Mouse (Mus musculus) left cerebral cortex, adult 8-10 months (tissue): ENCODE measurements at regions not wholly inside any gene's neighbourhood (a gene's known extent, or its start where the extent isn't known, plus 50 kb on each side); places are given as distances from the start of the nearest gene placed in this dataset.

Experiments used
- DNase-seq, 2 experiments: peaks; one replicate each; pipeline ENCODE4 v3.0.0; 2022; ENCODE audit warnings: low spot score in 2 of 2

DNA sequence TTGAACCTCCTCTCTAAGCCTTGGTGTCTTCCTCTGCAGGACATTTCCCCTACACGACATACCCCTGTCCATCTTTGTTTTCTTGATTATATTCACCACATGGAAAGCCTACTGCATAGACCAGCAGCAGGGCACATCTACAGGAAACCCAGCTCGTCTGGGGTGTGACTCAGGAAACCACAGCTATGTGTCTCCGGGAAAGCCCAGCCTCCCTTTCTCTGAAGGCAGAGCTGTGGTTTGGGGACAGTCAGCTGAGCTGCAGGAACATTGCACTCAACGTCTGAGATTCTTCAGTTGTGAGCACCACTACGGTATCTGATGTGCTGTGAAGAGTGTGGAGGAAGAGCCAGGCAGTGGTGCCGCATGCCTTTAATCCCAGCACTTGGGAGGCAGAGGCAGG, 286.9 kb downstream of the Foxo1 start:
- DNase-seq = no peak

DNA sequence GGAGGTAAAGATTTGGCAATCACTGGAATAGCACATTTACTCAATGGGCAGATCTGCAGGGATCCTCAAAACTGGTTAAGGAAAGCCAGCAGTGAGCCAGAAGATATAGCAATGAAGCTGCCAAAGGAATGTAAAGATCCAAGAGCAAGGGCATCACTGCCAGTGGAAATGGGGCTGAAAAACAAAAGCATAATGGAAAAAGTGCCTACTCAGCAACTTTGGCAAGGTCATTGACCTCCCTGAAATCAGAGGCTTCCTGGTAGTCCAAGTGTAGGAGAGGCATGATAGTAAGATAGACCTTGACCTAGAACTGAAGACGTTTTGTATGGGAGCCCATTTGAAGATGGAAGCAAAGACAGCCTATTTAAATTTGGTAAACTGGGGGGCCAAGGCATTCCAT, 286.4 kb downstream of the Foxo1 start:
- DNase-seq = no peak

DNA sequence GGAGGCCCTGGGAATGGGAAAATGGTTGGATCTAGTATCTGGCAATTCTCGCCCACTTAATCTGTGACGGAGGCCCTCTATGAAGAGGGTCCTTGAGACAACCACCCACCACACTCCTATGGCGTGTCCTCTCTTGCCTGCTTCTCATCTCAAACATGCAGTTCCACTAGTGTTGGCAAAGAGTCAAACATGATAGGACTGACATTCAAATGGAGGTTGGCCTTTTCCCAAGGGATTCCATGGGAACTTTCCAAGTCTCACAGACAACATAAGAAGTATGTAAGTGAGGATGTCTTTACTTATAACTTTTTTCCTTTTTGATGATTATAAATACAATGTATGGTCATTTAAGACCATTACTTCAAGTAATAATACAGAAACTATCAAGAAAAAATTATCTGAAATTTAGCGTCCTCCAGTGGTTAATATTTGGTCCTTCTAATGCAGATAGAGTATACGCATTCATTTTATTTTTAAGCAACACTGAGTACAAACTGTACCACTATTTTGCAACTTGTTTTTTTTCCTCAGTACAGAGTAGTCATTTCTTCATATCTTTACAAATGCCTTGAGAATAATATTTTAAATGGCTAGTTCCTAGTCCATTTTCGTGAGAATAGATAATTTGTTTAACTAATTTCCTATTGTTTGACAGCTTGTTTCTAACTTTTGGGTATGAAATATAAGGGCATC, 280.2 kb downstream of the Foxo1 start:
- DNase-seq = no peak

DNA sequence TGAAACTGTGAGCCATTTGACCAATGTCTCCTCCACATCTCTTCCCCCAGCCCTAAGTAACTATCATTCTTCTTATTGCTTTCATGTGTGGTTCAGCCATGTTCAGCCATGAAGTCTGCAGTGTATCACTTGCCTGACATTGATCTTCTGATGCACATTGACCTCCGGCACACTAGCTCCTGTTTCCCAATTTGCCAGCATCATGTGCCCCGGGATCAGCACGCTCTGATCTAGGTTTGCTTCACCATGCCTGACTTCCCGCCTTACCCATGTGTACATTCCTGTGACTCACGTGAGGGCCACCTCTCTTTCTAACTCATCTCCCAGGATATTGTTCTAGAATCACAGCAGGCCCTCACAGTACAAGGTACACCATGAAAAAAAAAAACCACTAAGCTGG, 277.9 kb downstream of the Foxo1 start:
- no peak for DNase-seq

DNA sequence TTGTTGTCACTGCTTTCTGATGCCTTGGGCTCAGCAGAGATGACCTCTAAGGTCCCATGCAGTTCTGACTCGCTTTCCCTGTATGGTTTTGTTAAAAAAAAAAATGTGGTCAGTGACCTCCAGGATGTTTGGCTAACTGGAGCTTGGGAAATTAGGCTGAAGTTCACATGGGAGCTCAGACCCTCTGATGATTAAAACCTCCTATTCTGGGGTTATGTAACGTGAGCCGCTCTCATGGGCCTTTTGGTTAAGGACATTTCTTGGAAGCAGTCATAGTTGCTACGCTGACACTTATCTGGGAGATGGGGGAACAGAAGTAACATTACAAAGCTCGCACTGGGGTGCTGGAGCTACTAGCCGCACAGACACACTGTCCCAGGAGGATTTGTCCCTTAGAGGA, 274.9 kb downstream of the Foxo1 start:
- no peak for DNase-seq

DNA sequence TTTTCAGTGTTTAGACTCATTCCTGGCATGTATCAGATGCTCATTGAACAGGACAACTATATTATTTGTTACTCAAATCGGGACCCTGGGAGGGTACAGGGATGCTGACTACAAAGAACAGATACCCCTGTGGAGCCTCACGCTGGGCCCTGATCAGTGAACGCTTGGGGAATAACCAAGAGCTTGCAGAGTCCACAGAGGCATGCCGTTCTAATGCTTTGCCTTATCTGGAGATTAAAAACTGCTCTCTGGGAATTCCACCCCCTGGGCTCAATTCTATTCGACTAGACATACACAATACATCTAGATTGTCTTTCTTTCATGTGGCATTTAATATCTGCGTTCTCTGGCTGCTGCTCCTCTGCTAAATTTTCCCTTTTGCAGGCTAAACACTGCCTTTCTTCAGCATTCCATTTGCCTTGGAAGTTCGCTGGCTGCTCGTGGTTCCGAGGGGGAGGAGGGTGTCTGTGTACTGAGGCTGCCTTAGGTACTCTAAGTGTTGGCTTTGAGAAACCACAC, 272.8 kb downstream of the Foxo1 start:
- DNase-seq = no peak

DNA sequence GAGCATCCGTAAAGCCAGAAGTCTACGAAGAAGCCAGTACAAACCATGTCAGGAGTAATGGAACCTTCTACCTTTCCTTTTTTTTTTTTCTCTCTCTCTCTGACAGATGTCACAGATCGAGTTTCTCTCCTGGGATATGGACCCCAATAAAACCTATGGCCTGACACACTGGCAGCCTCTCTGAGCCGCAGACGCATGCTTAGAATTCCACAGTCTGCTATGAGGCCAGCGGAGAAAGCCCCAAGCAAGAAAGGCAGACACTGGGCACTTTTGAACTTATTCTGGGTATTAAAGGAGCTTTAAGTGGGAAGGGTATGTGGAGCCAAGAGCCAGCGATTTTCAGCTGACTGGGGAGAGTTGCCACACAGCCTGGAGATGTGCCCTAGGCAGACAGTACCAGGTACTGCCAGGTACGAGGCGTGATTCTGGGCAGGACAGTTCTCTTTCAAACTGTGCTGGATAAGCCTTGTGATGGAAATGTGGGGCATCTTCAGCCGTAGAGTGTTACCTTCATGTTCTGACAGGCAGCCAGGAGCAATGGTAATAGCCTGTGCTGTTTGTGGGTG, 271.8 kb downstream of the Foxo1 start:
- DNase-seq = no peak

DNA sequence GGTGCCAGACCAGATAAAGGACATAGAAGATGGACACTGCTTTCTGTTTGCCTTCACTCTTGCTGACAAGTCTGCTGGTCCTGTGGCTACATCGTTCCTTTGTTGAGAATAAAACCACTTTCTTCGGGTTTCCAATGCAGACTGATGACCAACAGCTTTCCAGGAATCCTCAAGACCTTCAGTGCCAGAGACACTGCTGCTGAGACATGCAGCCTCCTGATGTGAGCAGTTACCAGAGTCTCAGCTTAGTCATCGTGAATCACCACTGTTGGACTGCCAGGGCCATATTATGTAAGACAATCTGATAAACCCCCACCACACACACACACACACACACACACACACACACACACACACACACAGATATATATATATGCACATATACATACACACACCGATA, 270.2 kb downstream of the Foxo1 start:
- no peak for DNase-seq

DNA sequence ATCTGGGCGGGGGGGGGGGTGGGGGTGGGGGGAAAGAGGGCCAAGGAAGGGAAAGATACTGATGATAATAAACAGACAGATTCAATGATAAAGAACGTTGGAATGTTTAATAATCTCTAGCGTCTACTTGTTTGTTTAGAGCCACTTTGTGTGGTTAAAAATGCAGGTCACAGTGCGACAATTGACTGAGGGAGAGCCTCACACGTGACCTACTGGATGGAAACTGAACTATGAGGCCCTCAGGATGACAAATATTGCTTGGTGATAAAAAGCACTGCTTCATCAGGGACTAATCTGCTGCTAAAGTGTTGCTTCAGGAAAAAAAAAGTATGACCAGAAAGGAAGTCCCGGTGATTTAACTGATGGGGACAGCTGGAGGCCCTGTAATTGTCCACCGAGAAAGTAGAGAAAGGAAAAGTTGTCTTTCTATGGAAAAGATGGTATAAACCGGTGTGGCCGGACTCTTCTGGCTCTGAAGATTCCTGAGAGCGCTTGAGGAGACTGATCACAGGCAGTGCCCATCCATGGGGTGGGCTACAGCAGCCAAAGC, 269.3 kb downstream of the Foxo1 start:
- no peak for DNase-seq

DNA sequence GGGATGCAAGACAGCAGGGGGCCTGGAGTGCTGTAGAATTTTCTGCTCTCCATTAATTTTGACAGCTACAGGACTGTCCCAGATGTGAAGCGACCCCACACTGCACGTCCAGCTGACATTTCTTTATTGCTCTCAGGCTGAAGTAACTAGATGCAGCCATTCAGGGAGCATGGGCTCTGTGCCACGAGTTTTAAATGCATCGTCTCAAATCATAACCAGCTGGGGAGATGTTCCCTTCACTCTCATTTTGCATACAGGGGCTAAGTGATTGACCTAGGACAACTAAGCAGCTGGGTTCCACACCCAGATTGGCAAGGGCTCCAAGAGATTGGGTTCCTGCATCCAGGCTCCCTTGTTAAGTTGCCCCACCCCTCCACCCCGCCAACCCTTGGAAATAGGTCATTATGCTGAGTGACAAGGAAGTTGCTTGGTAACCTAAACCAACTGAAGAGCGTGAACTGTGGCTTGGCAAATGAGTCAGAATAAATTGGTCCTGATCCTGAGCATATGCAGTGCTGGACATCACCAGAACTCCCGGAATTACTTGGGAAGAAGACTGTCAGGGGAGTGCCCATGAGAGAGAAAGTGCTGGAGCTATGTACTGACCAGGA, 267.4 kb downstream of the Foxo1 start:
- no peak for DNase-seq

DNA sequence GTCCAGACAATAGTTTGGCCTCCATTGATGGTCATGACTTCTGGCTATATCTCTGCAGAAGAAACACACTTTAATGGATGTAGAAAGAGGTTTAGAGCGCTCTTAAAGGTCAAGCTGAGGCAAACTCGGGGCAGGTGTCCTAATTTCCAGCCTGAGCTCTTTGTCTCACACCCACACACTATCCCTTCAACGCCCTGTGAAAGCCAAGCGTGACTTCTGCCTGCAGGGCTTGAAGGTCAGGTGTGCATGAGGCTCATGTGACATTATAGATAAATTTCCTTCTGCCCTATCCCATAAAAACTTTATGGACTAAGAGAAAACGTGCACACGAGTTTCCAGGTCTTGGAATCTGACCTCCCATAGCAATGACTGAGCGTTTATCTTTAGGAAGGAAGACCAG, 266.0 kb downstream of the Foxo1 start:
- DNase-seq = no peak

DNA sequence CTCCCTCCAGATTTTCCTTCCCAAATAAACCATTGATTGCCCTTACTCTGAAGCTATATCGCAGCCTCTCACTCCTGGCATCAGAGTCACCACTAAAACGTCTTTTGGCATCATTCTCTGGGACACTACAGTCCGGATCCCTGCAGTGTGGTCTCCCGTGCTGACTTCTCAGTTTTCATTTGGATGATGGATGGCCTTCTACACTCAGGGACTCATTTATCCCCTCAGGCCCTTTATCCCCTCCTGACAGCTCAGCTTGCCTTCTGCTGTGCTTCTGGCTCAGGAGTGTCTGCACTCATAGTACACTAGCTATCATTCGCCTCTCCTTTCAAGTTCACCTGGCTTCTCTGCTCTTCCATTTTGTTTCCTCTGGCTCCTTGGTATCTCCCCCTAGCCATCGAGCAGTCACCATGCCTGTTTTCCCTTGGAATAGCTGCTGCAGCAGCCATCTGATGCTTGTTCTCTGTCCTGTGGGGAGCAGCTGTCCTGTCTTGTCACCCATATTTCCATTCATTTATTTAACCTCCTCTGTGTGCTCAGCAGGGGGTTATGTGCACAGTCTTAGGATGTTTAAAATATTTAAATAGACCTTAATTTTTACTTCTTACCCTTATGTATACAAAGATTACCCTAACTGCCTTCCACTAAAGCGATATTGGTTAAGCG, 263.7 kb downstream of the Foxo1 start:
- DNase-seq = no peak

DNA sequence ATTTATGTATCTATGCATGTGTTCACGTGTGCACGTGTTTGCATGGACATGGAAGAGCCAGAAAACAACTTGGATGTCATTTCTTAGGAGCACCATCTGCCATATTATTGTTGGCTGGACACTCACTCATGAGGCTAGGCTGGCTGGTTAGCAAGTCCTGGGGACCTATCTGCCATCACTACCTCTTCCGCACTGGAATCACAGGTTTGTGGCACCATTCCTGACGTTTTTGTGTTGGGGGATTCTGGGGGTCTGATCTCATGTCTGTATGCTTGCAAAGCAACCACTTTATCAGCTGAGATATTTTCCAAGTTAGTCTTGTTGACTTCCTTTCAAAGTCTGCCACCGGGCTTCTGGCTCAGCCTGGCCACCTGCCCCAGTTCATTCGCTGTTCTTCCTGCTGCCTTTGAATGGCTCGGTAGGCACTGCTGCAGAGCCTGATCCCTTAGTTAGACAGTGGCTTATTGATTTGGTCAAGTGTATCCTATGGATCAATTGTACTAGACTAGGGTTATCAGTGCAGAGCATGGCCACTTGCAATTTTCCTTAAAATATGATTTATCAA, 262.4 kb downstream of the Foxo1 start:
- DNase-seq = no peak

DNA sequence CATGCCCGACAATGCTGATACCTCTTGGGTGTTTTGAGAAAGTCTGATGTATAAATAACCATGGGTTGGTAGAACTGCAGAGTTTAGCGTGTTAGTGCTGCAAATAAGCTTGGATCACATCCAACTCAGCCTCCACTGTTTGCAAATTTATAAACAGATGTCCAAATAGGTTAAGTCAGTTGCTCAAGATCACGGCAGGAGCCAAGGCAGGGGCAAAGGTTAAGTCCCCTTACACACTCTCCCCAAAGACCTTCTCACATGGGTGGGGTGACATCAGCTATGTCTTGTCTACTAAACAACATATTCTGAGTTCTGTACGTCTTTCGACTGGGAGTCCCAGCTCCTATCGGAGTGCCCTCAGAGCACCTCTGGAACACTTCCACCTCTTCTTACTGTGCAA, 261.0 kb downstream of the Foxo1 start:
- no peak for DNase-seq

DNA sequence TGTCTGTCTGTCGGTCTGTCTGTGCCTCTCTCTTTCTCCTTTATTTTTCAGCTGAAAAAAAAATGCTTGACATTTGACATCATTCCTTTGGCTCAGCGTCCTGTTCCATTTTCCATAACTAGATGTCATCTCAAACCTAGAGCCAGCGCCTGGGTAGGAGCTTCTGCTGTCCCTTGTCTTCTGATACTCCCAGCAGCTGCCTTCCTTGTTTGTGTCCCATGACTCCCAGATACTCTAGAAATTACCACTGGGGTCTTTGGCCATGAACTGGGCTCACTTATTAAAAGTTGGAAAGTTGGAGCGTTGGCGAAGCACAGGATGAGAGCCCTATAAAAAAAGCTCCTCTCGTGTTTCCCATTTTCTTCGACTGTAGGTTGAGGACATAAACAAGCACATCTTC, 260.4 kb downstream of the Foxo1 start:
- no peak for DNase-seq

DNA sequence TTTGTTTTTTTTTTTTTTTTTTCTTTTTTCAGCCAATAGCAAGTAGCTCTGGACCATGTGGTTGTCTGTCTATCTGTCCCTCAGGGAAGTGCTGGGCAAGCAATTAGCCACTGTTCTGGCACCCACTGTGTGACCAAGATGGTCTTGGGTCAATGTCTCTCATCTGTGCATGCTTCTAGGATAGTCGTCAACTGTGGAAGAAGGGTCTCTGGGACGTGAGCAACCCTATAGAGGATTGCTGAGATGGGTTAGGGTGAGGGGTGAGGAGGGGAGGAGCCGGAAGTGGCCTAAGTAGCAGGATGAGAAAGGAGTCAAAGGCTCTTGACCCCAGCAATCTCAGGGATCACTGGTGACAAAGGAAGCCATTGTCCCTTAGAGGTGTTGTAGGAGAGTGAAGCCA, 259.6 kb downstream of the Foxo1 start:
- no peak for DNase-seq

DNA sequence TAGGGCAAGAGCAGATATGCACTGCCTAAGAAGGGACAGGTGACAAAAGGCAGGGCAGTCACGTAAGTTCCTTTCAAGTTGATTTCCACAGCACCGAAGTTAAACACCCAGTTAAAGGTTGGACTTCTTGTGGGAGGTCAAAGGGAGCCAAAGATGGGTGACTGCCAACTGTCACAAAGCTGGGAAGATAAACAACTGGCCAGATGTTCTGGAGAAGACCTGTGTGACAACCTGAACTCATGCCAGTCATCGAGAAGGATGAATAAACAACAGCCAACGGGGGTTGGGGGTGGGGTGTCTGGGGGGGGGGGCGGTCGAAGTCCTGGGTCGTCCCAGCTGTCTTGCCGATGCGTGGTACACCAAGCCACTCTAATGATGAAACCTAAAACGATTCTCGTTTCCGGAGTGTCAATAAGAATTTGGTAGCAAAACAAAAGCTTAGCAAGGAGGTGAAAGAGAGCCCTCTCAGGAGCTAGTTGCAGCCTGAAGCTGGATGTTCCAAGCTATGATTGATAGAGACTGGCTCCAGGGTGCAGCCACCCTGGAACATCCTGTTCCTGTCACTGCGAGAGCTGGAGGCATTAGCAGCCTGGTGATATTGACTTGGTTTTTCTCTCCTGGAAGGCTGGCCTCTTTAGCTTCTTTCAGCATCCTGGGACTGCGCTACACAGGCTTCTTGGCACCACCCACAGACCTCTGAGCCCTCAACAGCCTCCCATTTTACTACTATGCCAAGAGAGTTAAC, 259.0 kb downstream of the Foxo1 start:
- DNase-seq = no peak

DNA sequence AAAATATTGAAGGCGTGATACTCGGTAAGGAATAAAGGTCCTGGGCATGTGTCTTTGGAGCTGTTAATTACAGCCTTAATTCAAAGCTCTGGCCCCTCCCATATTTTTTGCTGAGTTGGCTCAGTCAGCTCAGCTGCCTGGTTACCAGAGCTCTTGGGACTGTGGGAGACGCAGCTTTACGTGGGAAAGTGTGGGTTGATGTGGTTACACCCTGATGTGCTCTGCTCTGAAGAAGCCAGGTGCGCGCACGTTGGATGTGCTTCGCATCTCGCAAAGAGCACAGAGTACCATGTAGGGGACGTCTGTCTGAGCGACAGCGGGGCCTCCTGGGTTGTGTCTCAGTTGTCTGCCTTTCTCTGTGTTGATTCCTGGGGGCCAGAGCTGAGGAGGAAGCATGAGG, 254.8 kb downstream of the Foxo1 start:
- DNase-seq = no peak

DNA sequence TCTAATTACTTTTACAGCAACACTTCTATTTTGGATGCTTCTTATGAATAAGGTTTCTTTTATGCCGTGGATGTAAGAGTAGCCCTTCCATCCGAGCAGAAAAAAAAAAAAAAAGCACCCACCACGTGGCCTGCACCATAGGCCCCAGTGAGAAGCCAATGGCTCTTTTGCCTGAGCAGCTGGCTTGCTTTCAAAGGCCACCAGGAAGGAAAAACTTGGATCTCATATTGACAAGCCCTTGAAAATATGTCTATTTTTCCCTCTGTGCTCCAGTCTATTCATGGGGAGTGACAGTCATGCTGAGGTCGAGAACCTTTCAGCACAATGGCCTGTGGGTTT, 252.4 kb downstream of the Foxo1 start:
- no peak for DNase-seq

DNA sequence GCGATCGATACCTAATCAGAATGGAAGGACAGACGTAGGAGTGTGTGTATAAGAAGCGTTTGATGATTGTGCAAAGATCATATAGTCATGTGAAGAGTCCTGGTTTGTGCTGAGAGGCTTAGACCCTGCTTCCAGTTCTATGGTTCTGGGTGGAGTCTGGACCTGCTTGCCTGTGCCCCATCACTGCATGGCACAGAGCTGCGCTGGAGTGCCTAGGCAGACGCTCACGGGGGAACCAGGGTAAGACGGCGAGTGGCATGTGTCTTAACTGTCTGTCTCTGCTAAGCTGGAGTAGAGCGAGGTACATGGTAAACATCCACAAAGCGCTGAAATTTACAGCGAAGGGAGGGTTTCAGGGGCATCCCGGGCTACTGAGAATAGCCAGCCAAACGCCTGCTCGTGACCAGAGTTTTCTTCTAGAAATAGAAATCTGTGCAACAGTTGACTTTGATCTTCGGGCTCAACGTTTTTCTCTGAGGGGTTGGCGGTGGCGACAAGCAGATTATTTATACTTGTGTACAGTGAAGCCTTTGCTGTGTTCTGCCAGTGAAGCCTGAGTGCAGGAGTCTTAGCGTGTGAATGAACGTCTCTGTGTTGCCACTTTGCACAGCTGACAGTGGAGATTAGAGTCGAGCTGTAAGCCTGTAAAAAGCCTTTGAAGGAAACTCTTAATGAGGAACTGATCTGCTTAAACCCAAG, 251.9 kb downstream of the Foxo1 start:
- no peak for DNase-seq

DNA sequence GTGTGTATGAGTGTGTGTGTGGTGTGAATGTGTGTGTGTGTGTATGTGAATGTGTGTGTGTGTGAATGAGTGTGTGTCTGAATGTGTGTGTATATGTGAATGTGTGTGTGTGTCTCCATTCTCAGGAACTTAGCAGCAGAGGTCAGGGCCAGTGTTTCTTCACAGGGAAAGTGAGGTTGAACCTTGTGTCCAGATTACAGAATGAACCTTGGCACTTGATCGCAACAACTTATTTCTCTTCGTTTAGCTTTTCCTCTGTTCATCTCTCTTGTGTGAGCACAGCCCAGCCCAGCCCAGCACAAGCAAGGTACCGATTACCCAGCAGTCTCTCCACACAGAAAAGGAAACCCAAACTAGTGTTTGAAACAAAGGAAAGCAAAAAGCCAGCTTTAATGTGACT, 249.7 kb downstream of the Foxo1 start:
- no peak for DNase-seq
